Mouse (Mus musculus) thymus, adult 2 months (tissue): ENCODE data around the gene Sox12.

Source experiments
- CTCF ChIP-seq: fragments of 200-500 bp; IDR thresholded peaks from 2 replicates; pipeline ENCODE4 v1.5.1; 2012; ENCODE audit warnings: mild to moderate bottlenecking, control low read depth, low read length, moderate library complexity, borderline replicate concordance; ENCODE audit not compliant: control insufficient read depth, poor library complexity, insufficient read depth; ENCODE audit errors: extremely low read depth
- POLR2A ChIP-seq: fragments of 200-500 bp; IDR thresholded peaks from 2 replicates; pipeline ENCODE4 v1.6.1; 2012; ENCODE audit warnings: mild to moderate bottlenecking, low read length, control low read depth, moderate library complexity; ENCODE audit not compliant: control insufficient read depth, poor library complexity, insufficient read depth; ENCODE audit errors: extremely low read depth

DNA sequence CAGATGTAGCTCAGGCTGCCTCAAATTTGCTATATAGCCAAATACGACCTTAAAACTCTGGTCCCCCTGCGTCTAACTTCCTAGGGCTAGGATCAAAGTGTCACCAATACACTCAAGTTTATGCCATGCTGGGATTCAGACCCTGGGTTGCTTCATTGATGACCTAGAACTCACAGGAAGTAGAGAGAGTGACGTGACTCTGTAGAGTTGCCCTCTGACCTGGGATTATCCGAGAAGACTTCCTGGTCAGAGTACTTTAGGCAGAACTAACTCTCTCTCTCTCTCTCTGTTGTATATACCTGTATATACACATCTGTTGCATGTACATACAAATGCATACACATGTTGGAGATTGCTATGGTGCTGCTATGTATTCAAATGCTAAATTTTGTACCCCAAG lies 25.2 kb downstream of the Sox12 start:
- no peak for TF ChIP-seq POLR2A
- no peak for TF ChIP-seq CTCF
